Mouse (Mus musculus): ENCODE measurements around the gene Lrrc75b. TPM values are rescaled to one million over a fixed set of nuclear protein-coding genes. Genes with fewer than 3 reads are reported as not detected.
"Not testable (repeated sequence)": the region's sequence is repeated elsewhere in the genome, so short reads cannot be mapped to it uniquely, and the experiment has no call there.

The Lrrc75b gene
- polyA plus RNA-seq, 1 experiment from 2014 or later, result 2.7 TPM

- Histone ChIP-seq H3K9me3 (ENCODE audit: control insufficient read depth, low read length) (no peaks in the 10 kb centered on the region), H3K4me1 (ENCODE audit: control insufficient read depth in 2 of 2, insufficient read depth in 2 of 2, low read length in 2 of 2) (peaks cover 5 to 8% of the 10 kb centered on the region in 2 experiments; a peak in 1 of 4 replicates), H3K4me3 (ENCODE audit: control insufficient read depth in 1 of 2, insufficient read depth in 1 of 2, low read depth in 1 of 2, low read length in 2 of 2) (no peak overlapping the region), H3K27ac (replicated peaks in 1 of 2; ENCODE audit: control insufficient read depth in 1 of 2, insufficient read depth in 1 of 2, low read depth in 2 of 2, low read length in 2 of 2) (no peak overlapping the region), H3K4me2 (ENCODE audit: low read length) (peak overlapping the region; percentile 23; the same call in 1 of the 2 replicates), H3K9ac (ENCODE audit: low read length) (no peak overlapping the region), H3K27me3 (ENCODE audit: control insufficient read depth, insufficient read depth, low read length) (peaks cover 18% of the 10 kb centered on the region), H3K36me3 (ENCODE audit: control insufficient read depth, insufficient read depth, low read length) (no peaks in the 10 kb centered on the region)
- WGBS, result 16% methylated on average over 5 of the region's 5 CpGs
- ATAC-seq (ENCODE audit: insufficient number of reproducible peaks, insufficient read depth, low FRiP score, low read depth), result no peak
These were observed 7.9 kb upstream of the Lrrc75b start for GRCm38 (mm10) chr10:75568029-75568428.

GRCm38 (mm10) chr10:75566765-75567164 lies 6.6 kb upstream of the Lrrc75b start:
- H3K9me3 ChIP-seq (ENCODE audit: control insufficient read depth, low read length); ATAC-seq (ENCODE audit: insufficient number of reproducible peaks, insufficient read depth, low FRiP score, low read depth); H3K27ac ChIP-seq (replicated peaks in 1 of 2; ENCODE audit: control insufficient read depth in 1 of 2, insufficient read depth in 1 of 2, low read depth in 2 of 2, low read length in 2 of 2); H3K4me2 ChIP-seq (ENCODE audit: low read length); H3K4me3 ChIP-seq (ENCODE audit: control insufficient read depth in 1 of 2, insufficient read depth in 1 of 2, low read depth in 1 of 2, low read length in 2 of 2); H3K9ac ChIP-seq (ENCODE audit: low read length); H3K4me1 ChIP-seq (ENCODE audit: control insufficient read depth in 2 of 2, insufficient read depth in 2 of 2, low read length in 2 of 2); H3K36me3 ChIP-seq (ENCODE audit: control insufficient read depth, insufficient read depth, low read length): not testable (repeated sequence)
- 85% methylated on average over 2 of the region's 2 CpGs for WGBS
- peaks cover 28% of the 10 kb centered on the region for H3K27me3 ChIP-seq (ENCODE audit: control insufficient read depth, insufficient read depth, low read length)

GRCm38 (mm10) chr10:75566321-75566720 lies 6.2 kb upstream of the Lrrc75b start:
- 78% methylated on average over 5 of the region's 5 CpGs for WGBS
- Histone ChIP-seq H3K27ac (replicated peaks in 1 of 2; ENCODE audit: control insufficient read depth in 1 of 2, insufficient read depth in 1 of 2, low read depth in 2 of 2, low read length in 2 of 2) (no peak overlapping the region), H3K4me1 (ENCODE audit: control insufficient read depth in 2 of 2, insufficient read depth in 2 of 2, low read length in 2 of 2) (peaks cover 5 to 8% of the 10 kb centered on the region in 2 experiments; a peak in 1 of 4 replicates), H3K36me3 (ENCODE audit: control insufficient read depth, insufficient read depth, low read length) (no peaks in the 10 kb centered on the region), H3K27me3 (ENCODE audit: control insufficient read depth, insufficient read depth, low read length) (peaks cover 32% of the 10 kb centered on the region), H3K4me2 (ENCODE audit: low read length) (no peak overlapping the region), H3K4me3 (ENCODE audit: control insufficient read depth in 1 of 2, insufficient read depth in 1 of 2, low read depth in 1 of 2, low read length in 2 of 2) (no peak overlapping the region), H3K9me3 (ENCODE audit: control insufficient read depth, low read length) (no peaks in the 10 kb centered on the region), H3K9ac (ENCODE audit: low read length) (no peak overlapping the region)
- no peak for ATAC-seq (ENCODE audit: insufficient number of reproducible peaks, insufficient read depth, low FRiP score, low read depth)

- no peaks in the 10 kb centered on the region for H3K36me3 ChIP-seq (ENCODE audit: control insufficient read depth, insufficient read depth, low read length)
- peaks cover 5 to 8% of the 10 kb centered on the region in 2 experiments; a peak in 1 of 4 replicates for H3K4me1 ChIP-seq (ENCODE audit: control insufficient read depth in 2 of 2, insufficient read depth in 2 of 2, low read length in 2 of 2)
- no peaks in the 10 kb centered on the region for H3K9me3 ChIP-seq (ENCODE audit: control insufficient read depth, low read length)
- no peak overlapping the region for H3K27ac ChIP-seq (replicated peaks in 1 of 2; ENCODE audit: control insufficient read depth in 1 of 2, insufficient read depth in 1 of 2, low read depth in 2 of 2, low read length in 2 of 2)
- H3K4me2 ChIP-seq (ENCODE audit: low read length), result no peak overlapping the region
- WGBS, result 85% methylated on average over 7 of the region's 7 CpGs
- H3K9ac ChIP-seq (ENCODE audit: low read length), result no peak overlapping the region
- ATAC-seq (ENCODE audit: insufficient number of reproducible peaks, insufficient read depth, low FRiP score, low read depth), result no peak
- peaks cover 36% of the 10 kb centered on the region for H3K27me3 ChIP-seq (ENCODE audit: control insufficient read depth, insufficient read depth, low read length)
- no peak overlapping the region for H3K4me3 ChIP-seq (ENCODE audit: control insufficient read depth in 1 of 2, insufficient read depth in 1 of 2, low read depth in 1 of 2, low read length in 2 of 2)
These were observed 5.8 kb upstream of the Lrrc75b start for GRCm38 (mm10) chr10:75565906-75566305.

- peaks cover 41% of the 10 kb centered on the region for H3K27me3 ChIP-seq (ENCODE audit: control insufficient read depth, insufficient read depth, low read length)
- no peak for ATAC-seq (ENCODE audit: insufficient number of reproducible peaks, insufficient read depth, low FRiP score, low read depth)
- no peaks in the 10 kb centered on the region for H3K36me3 ChIP-seq (ENCODE audit: control insufficient read depth, insufficient read depth, low read length)
- H3K4me2 ChIP-seq (ENCODE audit: low read length), result no peak overlapping the region
- no peak overlapping the region for H3K4me3 ChIP-seq (ENCODE audit: control insufficient read depth in 1 of 2, insufficient read depth in 1 of 2, low read depth in 1 of 2, low read length in 2 of 2)
- 52% methylated on average over 6 of the region's 6 CpGs for WGBS
- H3K9me3 ChIP-seq (ENCODE audit: control insufficient read depth, low read length), result no peaks in the 10 kb centered on the region
- H3K27ac ChIP-seq (replicated peaks in 1 of 2; ENCODE audit: control insufficient read depth in 1 of 2, insufficient read depth in 1 of 2, low read depth in 2 of 2, low read length in 2 of 2), result no peak overlapping the region
- H3K4me1 ChIP-seq (ENCODE audit: control insufficient read depth in 2 of 2, insufficient read depth in 2 of 2, low read length in 2 of 2), result peaks cover 5 to 10% of the 10 kb centered on the region in 2 experiments; a peak in 2 of 4 replicates
- no peak overlapping the region for H3K9ac ChIP-seq (ENCODE audit: low read length)
These were observed 5.3 kb upstream of the Lrrc75b start for GRCm38 (mm10) chr10:75565436-75565835.

GRCm38 (mm10) chr10:75564687-75565265 lies 4.6 kb upstream of the Lrrc75b start:
- Histone ChIP-seq H3K4me1 (ENCODE audit: control insufficient read depth in 2 of 2, insufficient read depth in 2 of 2, low read length in 2 of 2) (peaks cover 5 to 16% of the 10 kb centered on the region in 2 experiments; a peak in 3 of 4 replicates), H3K9me3 (ENCODE audit: control insufficient read depth, low read length) (no peaks in the 10 kb centered on the region), H3K27me3 (ENCODE audit: control insufficient read depth, insufficient read depth, low read length) (peaks cover 47% of the 10 kb centered on the region), H3K9ac (ENCODE audit: low read length) (no peak overlapping the region), H3K36me3 (ENCODE audit: control insufficient read depth, insufficient read depth, low read length) (no peaks in the 10 kb centered on the region), H3K4me2 (ENCODE audit: low read length) (no peak overlapping the region), H3K4me3 (ENCODE audit: control insufficient read depth in 1 of 2, insufficient read depth in 1 of 2, low read depth in 1 of 2, low read length in 2 of 2) (no peak overlapping the region), H3K27ac (replicated peaks in 1 of 2; ENCODE audit: control insufficient read depth in 1 of 2, insufficient read depth in 1 of 2, low read depth in 2 of 2, low read length in 2 of 2) (no peak overlapping the region)
- WGBS, result 82% methylated on average over 12 of the region's 12 CpGs
- no peak for ATAC-seq (ENCODE audit: insufficient number of reproducible peaks, insufficient read depth, low FRiP score, low read depth)

- no peak overlapping the region for H3K4me2 ChIP-seq (ENCODE audit: low read length)
- no peak overlapping the region for H3K9ac ChIP-seq (ENCODE audit: low read length)
- H3K27me3 ChIP-seq (ENCODE audit: control insufficient read depth, insufficient read depth, low read length), result peaks cover 47% of the 10 kb centered on the region
- 69% methylated on average over 8 of the region's 8 CpGs for WGBS
- no peak overlapping the region for H3K27ac ChIP-seq (replicated peaks in 1 of 2; ENCODE audit: control insufficient read depth in 1 of 2, insufficient read depth in 1 of 2, low read depth in 2 of 2, low read length in 2 of 2)
- H3K4me1 ChIP-seq (ENCODE audit: control insufficient read depth in 2 of 2, insufficient read depth in 2 of 2, low read length in 2 of 2), result peaks cover 3 to 15% of the 10 kb centered on the region in 2 experiments
- no peaks in the 10 kb centered on the region for H3K36me3 ChIP-seq (ENCODE audit: control insufficient read depth, insufficient read depth, low read length)
- H3K4me3 ChIP-seq (ENCODE audit: control insufficient read depth in 1 of 2, insufficient read depth in 1 of 2, low read depth in 1 of 2, low read length in 2 of 2), result no peak overlapping the region
- ATAC-seq (ENCODE audit: insufficient number of reproducible peaks, insufficient read depth, low FRiP score, low read depth), result no peak
- H3K9me3 ChIP-seq (ENCODE audit: control insufficient read depth, low read length), result no peaks in the 10 kb centered on the region
These were observed 2.5 kb upstream of the Lrrc75b start for GRCm38 (mm10) chr10:75562596-75562995.

Data from heart, embryonic 14.5 days (tissue).